Mouse (Mus musculus): ENCODE measurements around the gene Diexf.

The Diexf gene

DNA sequence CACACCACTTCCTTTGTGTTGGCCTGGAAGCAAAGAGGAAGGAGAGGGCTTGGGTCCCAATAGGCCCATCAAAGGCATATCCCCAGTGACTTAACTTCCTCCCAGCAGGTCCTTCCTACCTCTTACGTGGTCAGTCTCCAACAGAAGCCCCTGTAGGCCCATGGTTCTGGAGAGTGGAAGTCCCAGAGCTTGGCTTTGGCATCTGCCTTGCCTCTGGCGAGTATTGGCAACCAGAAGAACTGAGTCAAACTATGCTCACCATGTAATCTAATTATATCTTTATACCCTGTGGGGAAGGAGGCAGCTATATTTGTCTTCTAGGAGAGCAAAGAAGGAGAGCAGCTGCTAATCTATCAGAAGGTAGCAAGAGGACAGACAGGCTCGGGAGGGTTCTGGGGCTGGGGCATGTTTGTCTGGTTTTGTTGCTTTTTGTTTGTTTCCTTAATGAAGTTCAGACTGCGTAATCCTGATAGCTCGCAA lies 44.5 kb downstream of the Diexf start:
- DNase-seq, result no peak

GRCm38 (mm10) chr1:193084016-193084415 lies 46.1 kb downstream of the Diexf start:
- no peak for DNase-seq

DNA sequence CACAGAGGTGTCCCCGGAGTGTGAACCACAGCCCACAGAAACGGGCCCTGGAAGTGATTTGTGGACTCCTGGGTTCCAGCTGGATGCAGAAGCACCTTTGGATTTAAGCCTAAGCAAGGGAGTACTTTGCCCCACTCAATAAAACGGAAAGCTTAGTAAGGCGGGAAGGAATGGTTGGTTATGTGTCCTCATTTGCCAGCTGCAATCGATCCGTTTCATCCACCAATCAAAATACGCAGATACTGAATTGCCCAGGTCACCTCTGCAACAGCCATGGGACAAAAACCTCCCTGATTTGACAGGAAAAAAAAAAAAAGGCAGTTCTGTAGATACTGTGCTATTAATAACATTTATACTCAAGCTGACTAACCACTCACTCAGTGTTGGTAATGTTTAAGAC lies 47.0 kb downstream of the Diexf start:
- no peak for DNase-seq

DNA sequence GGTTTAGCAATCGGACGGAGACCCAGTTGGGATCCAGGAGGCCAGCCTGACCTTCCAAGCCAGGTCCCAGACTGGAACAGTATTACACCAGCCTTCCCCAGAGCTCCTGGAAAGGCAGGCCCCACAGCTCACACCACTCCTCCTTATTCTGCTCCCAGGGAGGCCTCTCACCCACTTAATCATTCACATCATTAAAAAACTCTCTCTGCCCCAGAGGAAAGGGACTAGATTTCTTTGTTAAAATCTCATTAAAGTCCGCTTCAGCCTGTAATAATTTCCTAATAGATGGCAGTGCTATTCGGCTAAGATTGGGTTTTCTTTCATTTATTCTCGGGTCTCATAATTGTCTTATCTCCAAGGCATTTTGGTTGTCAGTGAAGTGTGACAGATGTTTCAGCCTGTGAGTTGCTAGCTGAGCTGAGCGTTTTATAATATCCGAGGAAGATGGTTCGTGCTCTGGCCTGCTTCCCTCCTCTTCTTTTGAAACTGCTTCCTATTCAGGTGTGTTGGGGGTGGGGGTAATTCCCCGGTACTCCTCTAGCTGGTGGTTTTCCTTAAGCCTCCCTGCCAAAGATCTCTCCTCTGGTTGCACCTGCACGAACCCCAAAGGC lies 47.7 kb downstream of the Diexf start:
- DNase-seq, result no peak

DNA sequence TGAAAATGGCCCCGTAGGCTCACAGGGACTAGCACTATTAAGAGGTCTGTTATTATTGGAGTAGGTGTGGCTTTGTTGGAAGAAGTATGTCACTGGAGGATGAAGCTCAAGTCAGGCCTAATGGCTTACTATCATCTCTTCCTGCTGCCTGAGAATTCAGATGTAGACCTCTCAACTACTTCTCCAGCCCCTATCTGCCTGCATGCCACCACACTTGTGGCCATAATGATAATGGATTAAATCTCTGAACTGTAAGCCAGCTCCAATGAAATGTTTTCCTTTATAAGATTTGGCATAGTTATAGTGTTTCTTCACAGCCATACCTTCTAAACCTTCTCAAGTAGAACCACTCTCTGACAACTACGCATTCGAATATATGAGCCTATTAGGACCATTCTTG lies 67.5 kb downstream of the Diexf start:
- DNase-seq, result no peak

DNA sequence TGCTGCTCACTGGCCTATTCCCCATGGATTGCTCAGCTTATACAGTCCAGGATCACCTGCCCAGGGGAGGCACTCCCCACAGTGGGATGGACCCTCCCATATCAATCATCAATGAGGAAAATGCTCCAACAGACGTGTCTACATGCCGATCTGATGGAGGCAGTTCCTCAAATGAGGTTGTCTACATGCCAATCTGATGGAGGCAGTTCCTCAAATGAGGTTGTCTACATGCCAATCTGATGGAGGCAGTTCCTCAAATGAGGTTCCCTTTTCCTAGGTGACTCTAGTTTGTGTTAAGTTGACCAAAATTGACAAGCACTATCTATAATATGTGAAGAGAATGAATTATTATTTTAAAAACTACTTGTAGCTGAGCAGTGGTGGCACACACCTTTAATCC lies 69.9 kb downstream of the Diexf start:
- DNase-seq, result no peak

GRCm38 (mm10) chr1:193059596-193059995 lies 70.5 kb downstream of the Diexf start:
- DNase-seq, result no peak

DNA sequence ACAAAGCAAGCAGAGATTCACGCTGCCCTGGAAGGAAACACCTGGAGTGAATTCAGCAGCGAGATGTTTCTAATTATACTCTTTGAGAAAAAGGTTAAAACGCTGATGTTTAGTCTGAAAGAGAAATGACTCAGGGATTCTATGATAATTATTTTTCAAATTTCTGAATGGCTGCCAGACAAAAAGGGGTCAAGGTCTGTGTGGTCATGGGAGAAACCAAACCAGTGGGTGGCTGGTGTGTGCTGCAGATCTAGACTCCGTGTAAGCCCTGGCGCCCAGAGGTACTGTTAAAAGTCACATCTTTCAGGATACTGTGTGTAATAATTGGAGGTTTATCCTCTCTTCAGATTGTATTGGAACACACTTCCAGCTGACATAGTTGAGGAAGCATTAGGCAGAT lies 75.7 kb downstream of the Diexf start:
- no peak for DNase-seq

DNA sequence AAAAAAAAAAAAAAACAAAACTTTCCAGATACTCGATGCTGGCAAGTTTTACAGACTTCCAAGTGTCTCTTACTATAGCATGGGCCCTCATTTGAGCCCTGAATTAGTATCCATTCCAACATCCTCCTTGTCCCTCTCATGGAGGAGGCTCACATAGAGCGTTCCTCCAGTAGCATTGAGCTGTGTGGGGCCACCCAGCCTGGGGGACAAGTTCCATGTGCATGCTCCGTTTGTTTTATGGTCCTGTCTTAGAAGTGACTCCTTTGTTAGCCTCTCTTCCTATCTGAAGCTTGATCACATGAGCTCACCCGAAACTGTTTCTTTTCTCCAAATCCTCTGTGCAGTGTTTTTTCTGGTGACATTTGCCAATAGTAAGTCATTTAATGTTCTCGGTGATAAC lies 77.0 kb downstream of the Diexf start:
- DNase-seq, result no peak

DNA sequence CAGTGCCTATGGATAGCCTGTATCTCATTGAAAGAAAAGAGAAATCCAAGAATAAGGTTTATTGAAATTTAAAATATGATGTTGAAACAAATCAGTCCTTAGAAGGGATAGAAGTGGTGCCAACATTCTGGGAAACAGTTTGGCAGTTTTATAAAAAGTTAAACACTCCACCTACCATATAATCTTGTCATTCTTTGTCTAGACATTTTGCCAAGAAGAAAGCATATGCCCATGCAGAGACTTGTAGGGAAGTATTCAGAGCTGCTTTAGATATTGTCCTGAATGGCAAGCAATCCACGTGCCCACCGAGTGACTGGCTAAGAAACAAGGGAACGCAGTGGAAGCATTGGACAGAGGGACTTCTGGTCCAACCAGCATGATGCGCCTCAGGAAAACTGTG lies 82.5 kb downstream of the Diexf start:
- no peak for DNase-seq

GRCm38 (mm10) chr1:193042760-193043295 lies 87.2 kb downstream of the Diexf start:
- no peak for DNase-seq
